Mouse (Mus musculus) C2C12 (cell line): ENCODE measurements around the gene Sar1a.

ENCODE experiments used
- CTCF ChIP-seq: IDR thresholded peaks from one replicate; pipeline ENCODE4 v1.5.1; 2011; ENCODE audit not compliant: control insufficient read depth, insufficient read depth, insufficient read length
- MAX ChIP-seq: IDR thresholded peaks from one replicate; pipeline ENCODE4 v1.6.1; 2011; ENCODE audit warnings: mild to moderate bottlenecking, control low read depth
- MYOD1 ChIP-seq: IDR thresholded peaks from one replicate; pipeline ENCODE4 v1.6.1; 2011; ENCODE audit warnings: low read depth; ENCODE audit not compliant: control insufficient read depth, insufficient read length
- USF1 ChIP-seq: IDR thresholded peaks from one replicate; pipeline ENCODE4 v1.6.1; 2011; ENCODE audit warnings: low read depth, mild to moderate bottlenecking, control low read depth, moderate library complexity

GRCm38 (mm10) chr10:61665111-61665510 lies 15.0 kb upstream of the Sar1a start:
- TF ChIP-seq CTCF (no peak), MYOD1 (no peak), MAX (no peak), USF1 (no peak)
